Mouse (Mus musculus) forebrain, embryonic 14.5 days (tissue): ENCODE data around the gene Prr5. TPM values are rescaled to one million over a fixed set of nuclear protein-coding genes. Genes with fewer than 3 reads are reported as not detected.

Source experiments
- ATAC-seq: fragments of 200-750 bp; cut with Nextera tagmentation; 2 replicates; pipeline ENCODE4 v1.8.0; 2017; ENCODE audit warnings: mild to moderate bottlenecking, moderate library complexity
- DNase-seq: peaks from one replicate; pipeline ENCODE4 v3.0.0-alpha.2; 2015; ENCODE audit warnings: low spot score
- H3K27ac ChIP-seq: fragments of 300-500 bp; sonication (generic); 2 replicates; pipeline ENCODE4 v1.5.1; 2014; ENCODE audit warnings: low read depth, mild to moderate bottlenecking, control low read depth, low read length, moderate library complexity
- H3K27me3 ChIP-seq: fragments of 300-500 bp; sonication (generic); replicated peaks from 2 replicates; pipeline ENCODE4 v1.6.1; 2014; ENCODE audit warnings: low read length, control low read depth, mixed read lengths; ENCODE audit not compliant: control insufficient read depth, insufficient read depth
- H3K36me3 ChIP-seq: fragments of 300-500 bp; sonication (generic); 2 replicates; pipeline ENCODE4 v1.6.1; 2014; ENCODE audit warnings: low read length, control low read depth; ENCODE audit not compliant: control insufficient read depth, insufficient read depth
- H3K4me1 ChIP-seq: fragments of 300-500 bp; sonication (generic); 2 replicates; pipeline ENCODE4 v1.6.1; 2014; ENCODE audit warnings: antibody characterized with exemption, low read length, control low read depth; ENCODE audit not compliant: control insufficient read depth, insufficient read depth
- H3K4me2 ChIP-seq: fragments of 300-500 bp; sonication (generic); 2 replicates; pipeline ENCODE4 v1.6.1; 2014; ENCODE audit warnings: mild to moderate bottlenecking, control low read depth, low read length
- H3K4me3 ChIP-seq: fragments of 300-500 bp; sonication (generic); 2 replicates; pipeline ENCODE4 v1.5.1; 2014; ENCODE audit warnings: low read depth, low read length, control low read depth
- H3K9ac ChIP-seq: fragments of 300-500 bp; sonication (generic); 2 replicates; pipeline ENCODE4 v1.6.1; 2014; ENCODE audit warnings: mild to moderate bottlenecking, low read length, control low read depth, moderate library complexity
- H3K9me3 ChIP-seq: fragments of 300-500 bp; sonication (generic); replicated peaks from 2 replicates; pipeline ENCODE4 v1.6.1; 2016; ENCODE audit warnings: low read length, control low read depth, mixed read lengths; ENCODE audit not compliant: control insufficient read depth
- WGBS: fragments of 180-500 bp; shearing (Covaris S2); extraction: QIAGEN DNeasy Blood & Tissue Kit; methylation state at CpG from one replicate; pipeline ENCODE4 v1.1.7; 2014; 5-methylcytosine and 5-hydroxymethylcytosine counted together
- polyA plus RNA-seq: library from polyadenylated mRNA; unstranded; fragments of >200 nt; fragmentation: Nextera tagmentation; extraction: Ambion mirVana; gene quantifications from 2 replicates; pipeline ENCODE4 v1.2.1, GENCODE M21; 2014

Prr5 gene
- polyA plus RNA-seq, 1 experiment from 2014 or later: 9.0 TPM

DNA sequence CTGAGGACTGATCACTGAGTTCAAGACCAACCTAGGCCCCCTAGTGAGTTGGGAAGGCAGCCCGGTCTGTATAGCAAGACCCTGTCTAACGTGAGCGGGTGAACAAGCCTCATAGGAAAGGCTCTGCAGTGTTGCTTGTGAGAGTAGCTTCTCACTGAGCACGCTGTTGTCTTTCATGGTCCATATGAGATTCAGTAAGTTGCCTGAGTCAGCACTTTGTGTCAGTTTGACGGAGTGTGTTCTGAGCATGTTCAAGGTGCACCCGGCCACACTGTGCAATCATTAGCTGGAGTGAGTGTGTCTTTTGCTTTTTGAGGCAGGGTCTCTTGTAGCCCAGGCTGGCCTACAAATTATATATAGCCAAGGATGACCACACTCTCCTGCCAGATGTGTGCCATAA lies 22.1 kb downstream of the Prr5 start:
- H3K36me3 ChIP-seq: 0 out of 2 replicates have a peak, but pooled peaks cover 3% of the 10 kb centered on the region
- no peaks in the 10 kb centered on the region for H3K27me3 ChIP-seq
- DNase-seq: no peak
- 93% methylated on average over 6 of the region's 6 CpGs for WGBS
- no peaks in the 10 kb centered on the region for H3K4me1 ChIP-seq
- no peaks in the 10 kb centered on the region for H3K9me3 ChIP-seq
- ATAC-seq: no peak
- H3K9ac ChIP-seq: no peak overlapping the region
- no peak overlapping the region for H3K27ac ChIP-seq
- H3K4me2 ChIP-seq: no peak overlapping the region
- no peak overlapping the region for H3K4me3 ChIP-seq

DNA sequence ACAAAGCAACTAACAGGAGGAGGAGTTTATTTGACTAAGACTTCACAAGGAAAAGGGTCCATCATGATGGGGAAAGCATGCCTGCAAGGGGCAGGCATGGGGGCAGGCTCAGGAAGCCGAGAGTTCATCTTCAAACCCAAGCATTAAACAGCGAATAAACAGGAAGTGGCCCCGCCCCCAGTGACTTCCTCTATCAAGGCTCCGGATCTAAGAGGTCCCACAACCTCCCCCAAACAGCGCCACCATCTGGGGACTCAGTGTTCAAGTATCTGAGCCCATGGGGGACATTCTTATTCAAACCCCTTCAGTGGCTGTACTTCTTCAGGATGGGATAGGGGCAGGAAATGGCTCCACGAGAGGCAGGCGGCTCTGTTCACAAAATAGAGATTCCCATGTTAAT lies 23.2 kb downstream of the Prr5 start:
- H3K4me2 ChIP-seq: no peak overlapping the region
- H3K27me3 ChIP-seq: no peaks in the 10 kb centered on the region
- no peak overlapping the region for H3K4me3 ChIP-seq
- no peak overlapping the region for H3K9ac ChIP-seq
- ATAC-seq (no peak), DNase-seq (no peak)
- H3K9me3 ChIP-seq: no peaks in the 10 kb centered on the region
- no peaks in the 10 kb centered on the region for H3K4me1 ChIP-seq
- 0 out of 2 replicates have a peak, but pooled peaks cover 3% of the 10 kb centered on the region for H3K36me3 ChIP-seq
- WGBS: 94% methylated on average over 7 of the region's 7 CpGs
- no peak overlapping the region for H3K27ac ChIP-seq

DNA sequence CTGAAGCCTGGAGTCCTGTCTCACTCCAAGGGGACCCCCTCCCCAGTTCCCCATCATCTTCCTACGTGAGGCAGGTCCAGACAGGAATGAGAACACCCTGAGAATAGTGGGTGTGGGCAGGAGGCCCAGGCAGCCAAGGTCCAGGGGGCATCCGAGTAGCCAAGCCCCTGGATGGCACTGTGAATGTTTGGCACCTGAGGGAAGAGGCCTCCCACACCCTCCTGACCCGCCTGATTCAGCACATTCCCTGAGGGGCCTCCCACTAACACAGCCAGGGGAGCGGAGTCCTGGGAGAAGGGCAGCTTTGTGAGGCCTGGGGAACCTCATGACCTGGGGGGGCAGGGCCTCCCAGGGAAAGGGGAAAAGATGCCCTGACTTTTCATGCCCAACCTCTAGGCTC lies 26.6 kb downstream of the Prr5 start:
- ATAC-seq (no peak), DNase-seq (no peak)
- WGBS: 69% methylated on average over 4 of the region's 4 CpGs
- H3K4me1 ChIP-seq: no peaks in the 10 kb centered on the region
- H3K27ac ChIP-seq: no peak overlapping the region
- H3K4me3 ChIP-seq: no peak overlapping the region
- H3K27me3 ChIP-seq: no peaks in the 10 kb centered on the region
- H3K9ac ChIP-seq: no peak overlapping the region
- H3K36me3 ChIP-seq: 0 out of 2 replicates have a peak, but pooled peaks cover 3% of the 10 kb centered on the region
- no peak overlapping the region for H3K4me2 ChIP-seq
- no peaks in the 10 kb centered on the region for H3K9me3 ChIP-seq

DNA sequence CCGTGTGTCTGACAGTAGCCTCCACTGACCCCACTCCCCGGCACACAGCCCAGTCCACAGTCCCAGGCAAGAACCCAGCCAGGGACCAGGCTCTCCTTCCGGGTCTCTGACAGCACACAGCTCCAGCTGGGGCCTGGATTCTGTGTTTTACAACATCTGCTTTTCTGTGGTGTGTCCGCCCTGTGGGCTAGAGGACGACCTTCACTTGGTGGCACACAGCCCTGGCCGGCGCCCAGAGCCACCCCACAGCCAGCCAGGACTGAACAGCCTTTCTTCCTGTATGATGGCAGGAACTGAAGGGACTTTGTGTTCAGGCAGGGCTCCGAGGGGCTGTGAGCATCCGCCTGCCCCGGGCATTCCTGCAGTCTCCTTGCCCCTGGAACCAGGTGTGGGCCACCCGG lies 28.2 kb downstream of the Prr5 start:
- no peak for ATAC-seq

DNA sequence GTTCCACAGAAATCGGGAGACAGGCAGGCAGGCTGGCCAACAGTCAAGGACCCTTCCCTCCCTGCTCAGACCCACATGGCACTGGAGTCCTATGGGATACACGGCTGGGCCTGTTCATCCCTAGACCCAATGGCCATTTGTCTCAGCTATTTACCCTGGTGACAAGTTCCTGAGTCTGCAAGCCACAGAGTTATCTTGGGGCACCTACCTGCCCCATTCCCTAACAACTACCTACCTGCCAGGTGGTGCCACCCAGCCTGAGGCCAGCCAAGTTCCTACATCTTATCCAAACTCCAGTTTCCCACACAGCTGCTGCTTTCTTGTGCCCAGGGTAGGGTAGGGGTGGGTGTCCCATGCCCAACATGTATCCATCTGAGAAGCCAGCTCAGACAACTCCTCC lies 28.8 kb downstream of the Prr5 start:
- H3K9me3 ChIP-seq: no peaks in the 10 kb centered on the region
- 73% methylated on average over 2 of the region's 2 CpGs for WGBS
- DNase-seq (no peak), ATAC-seq (no peak)
- no peaks in the 10 kb centered on the region for H3K4me1 ChIP-seq
- H3K36me3 ChIP-seq: 0 out of 2 replicates have a peak, but pooled peaks cover 3% of the 10 kb centered on the region
- H3K27ac ChIP-seq: no peak overlapping the region
- no peak overlapping the region for H3K4me3 ChIP-seq
- H3K27me3 ChIP-seq: no peaks in the 10 kb centered on the region
- no peak overlapping the region for H3K4me2 ChIP-seq
- no peak overlapping the region for H3K9ac ChIP-seq

More for the DNA sequence above, 28.2 kb downstream of the Prr5 start:
- no peaks in the 10 kb centered on the region for H3K27me3 ChIP-seq
- no peaks in the 10 kb centered on the region for H3K4me1 ChIP-seq
- WGBS: 77% methylated on average over 11 of the region's 11 CpGs
- H3K36me3 ChIP-seq: 0 out of 2 replicates have a peak, but pooled peaks cover 3% of the 10 kb centered on the region
- no peak overlapping the region for H3K27ac ChIP-seq
- DNase-seq: no peak
- H3K4me3 ChIP-seq: no peak overlapping the region
- no peak overlapping the region for H3K4me2 ChIP-seq
- H3K9ac ChIP-seq: no peak overlapping the region
- H3K9me3 ChIP-seq: no peaks in the 10 kb centered on the region

DNA sequence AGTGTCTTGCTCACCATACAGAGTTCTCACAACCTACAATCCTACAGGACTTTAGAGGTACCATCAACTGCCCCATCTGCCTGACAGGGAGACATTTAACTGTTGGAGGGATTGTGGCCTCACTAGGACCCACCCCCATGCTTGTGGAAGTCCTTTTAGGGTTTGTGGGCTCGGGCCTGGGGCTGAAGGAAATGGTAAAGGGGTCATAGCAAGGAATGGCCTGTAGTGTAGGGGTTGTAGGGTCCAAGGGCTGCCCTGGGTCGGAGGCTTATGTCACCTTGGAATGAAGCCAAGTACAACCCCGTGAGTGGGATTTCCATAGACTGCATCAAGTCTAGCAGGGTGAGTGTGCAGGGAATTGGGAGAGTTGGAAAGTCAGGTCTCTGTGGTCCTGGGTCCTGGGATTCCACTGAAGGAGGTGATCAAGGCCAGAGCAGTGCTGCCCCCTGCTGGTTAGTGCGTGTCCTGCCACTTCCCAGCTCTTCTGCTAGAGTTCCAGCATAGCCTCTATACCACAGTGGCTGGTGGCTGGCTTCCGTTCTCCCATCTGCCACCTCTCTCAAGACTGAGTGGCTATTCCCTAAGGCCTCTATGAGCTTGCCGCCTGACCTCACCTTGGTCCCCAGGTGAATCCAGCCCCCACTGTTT lies 30.9 kb downstream of the Prr5 start:
- Histone ChIP-seq H3K36me3 (no peaks in the 10 kb centered on the region), H3K4me3 (no peak overlapping the region), H3K4me2 (no peak overlapping the region), H3K9me3 (no peaks in the 10 kb centered on the region), H3K27me3 (no peaks in the 10 kb centered on the region), H3K4me1 (no peaks in the 10 kb centered on the region), H3K9ac (no peak overlapping the region), H3K27ac (no peak overlapping the region)
- ATAC-seq (no peak), DNase-seq (peak; percentile 33)
- WGBS: 45% methylated on average over 6 of the region's 6 CpGs

DNA sequence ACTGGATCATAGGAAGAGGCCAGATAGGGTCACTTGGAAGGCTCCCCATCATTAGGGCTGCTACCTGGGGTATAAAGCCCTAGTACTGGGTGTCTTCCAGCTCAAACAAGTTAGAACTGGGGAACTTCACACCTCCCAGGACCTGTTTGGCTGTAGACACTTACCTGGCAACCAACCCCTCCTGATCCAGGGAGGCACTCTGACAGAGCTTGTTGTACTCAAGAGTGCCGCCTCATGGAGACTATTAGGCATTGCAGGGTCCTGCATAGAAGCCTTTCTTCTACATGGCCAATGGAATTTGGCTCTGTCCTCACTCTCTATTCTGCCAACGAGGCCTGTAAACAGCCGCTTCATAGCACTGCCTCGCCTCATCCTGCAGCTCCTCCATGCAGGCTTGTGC lies 32.5 kb downstream of the Prr5 start:
- Histone ChIP-seq H3K4me3 (no peak overlapping the region), H3K4me1 (no peaks in the 10 kb centered on the region), H3K9ac (no peak overlapping the region), H3K27ac (no peak overlapping the region), H3K4me2 (no peak overlapping the region), H3K9me3 (no peaks in the 10 kb centered on the region), H3K36me3 (no peaks in the 10 kb centered on the region), H3K27me3 (no peaks in the 10 kb centered on the region)
- DNase-seq (peak; percentile 56), ATAC-seq (no peak)
- 14% methylated on average over 4 of the region's 4 CpGs for WGBS

DNA sequence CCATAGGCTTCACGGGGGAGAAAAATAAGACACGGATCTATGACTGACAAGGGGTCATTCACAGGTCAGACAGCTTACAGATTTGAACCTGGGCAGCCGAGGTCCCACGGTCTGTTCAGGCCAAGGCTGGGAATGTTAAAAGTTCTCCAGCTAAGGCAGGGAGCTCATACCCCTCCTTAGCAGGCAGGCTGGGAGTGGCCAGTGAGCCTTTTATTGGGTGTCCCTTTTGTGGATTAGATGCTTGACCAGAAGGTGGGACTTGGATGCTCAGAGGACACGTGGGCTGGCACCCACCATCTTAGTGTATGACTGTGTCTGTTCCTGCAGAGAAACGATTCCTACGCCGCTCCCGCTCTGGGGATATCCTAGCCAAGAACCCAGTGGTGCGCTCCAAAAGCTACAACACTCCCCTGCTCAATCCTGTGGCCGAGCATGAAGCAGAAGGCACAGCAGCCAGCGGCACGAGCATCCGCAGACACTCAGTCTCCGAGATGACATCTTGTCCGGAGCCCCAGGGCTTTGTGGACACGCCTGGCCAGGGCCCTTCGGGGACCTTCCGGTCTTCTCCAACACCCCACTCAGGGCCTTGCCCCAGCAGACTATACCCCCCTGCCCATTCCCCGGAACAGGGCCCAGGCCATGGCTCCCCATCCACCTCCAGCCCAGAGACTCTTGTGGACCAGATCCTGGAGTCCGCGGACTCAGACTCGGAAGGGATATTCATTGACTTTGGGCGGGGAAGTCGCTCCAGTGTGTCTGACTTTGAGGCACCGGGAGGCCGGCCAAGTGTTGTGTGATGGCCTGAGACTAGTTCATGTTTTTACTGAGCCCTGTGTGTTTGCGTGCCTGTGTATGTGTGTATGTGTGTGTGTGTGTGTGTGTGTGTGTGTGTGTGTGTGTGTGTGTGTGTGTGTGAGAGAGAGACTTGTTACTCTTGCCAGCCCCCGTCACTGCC lies 33.2 kb downstream of the Prr5 start:
- ATAC-seq (no peak), DNase-seq (no peak)
- H3K9ac ChIP-seq: no peak overlapping the region
- H3K36me3 ChIP-seq: no peaks in the 10 kb centered on the region
- no peaks in the 10 kb centered on the region for H3K27me3 ChIP-seq
- H3K9me3 ChIP-seq: no peaks in the 10 kb centered on the region
- 91% methylated on average over 29 of the region's 29 CpGs for WGBS
- no peak overlapping the region for H3K27ac ChIP-seq
- H3K4me2 ChIP-seq: no peak overlapping the region
- no peak overlapping the region for H3K4me3 ChIP-seq
- H3K4me1 ChIP-seq: no peaks in the 10 kb centered on the region

DNA sequence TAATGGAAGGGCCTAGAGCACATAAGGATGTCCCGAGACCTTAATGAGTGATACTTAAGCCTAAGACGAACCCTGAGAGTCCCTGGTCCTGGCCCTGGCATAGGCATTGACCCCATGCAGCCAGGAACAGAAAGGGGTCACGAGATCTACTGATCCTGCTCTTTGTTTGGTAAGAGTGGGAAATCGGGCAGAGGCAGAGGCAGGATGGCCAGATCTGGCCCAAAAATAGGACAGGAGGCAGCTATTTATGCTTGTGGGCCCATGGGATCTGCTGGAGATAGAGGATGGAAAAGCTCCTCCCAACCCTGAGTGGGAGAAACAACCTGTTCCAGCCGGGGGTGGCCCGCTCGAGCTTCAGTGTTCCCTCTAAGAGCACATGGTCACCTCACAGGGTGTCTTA lies 34.6 kb downstream of the Prr5 start:
- Histone ChIP-seq H3K4me3 (no peak overlapping the region), H3K27me3 (no peaks in the 10 kb centered on the region), H3K9me3 (no peaks in the 10 kb centered on the region), H3K36me3 (no peaks in the 10 kb centered on the region), H3K9ac (no peak overlapping the region), H3K4me2 (no peak overlapping the region), H3K27ac (no peak overlapping the region), H3K4me1 (no peaks in the 10 kb centered on the region)
- DNase-seq (no peak), ATAC-seq (no peak)
- 82% methylated on average over 7 of the region's 7 CpGs for WGBS
